Mouse (Mus musculus) layer of hippocampus, postnatal 10 days (tissue): ENCODE measurements around the gene Armh3. TPM values are rescaled to one million over a fixed set of nuclear protein-coding genes. Genes with fewer than 3 reads are reported as not detected.
A peak's percentile ranks its signal among the peaks of the same experiment; 100 is the strongest.

Source experiments
- DNase-seq, 2 experiments: peaks; one replicate each; pipeline ENCODE4 v3.0.0; 2021; ENCODE audit warnings: low spot score in 2 of 2
- total RNA-seq, 2 experiments: library from RNA; stranded (reverse); gene quantifications; 2 replicates each; pipeline ENCODE4 v1.2.3; 2021

Armh3 gene
- total RNA-seq, 2 experiments from 2014 or later: 21.5 to 26.0 TPM

DNA sequence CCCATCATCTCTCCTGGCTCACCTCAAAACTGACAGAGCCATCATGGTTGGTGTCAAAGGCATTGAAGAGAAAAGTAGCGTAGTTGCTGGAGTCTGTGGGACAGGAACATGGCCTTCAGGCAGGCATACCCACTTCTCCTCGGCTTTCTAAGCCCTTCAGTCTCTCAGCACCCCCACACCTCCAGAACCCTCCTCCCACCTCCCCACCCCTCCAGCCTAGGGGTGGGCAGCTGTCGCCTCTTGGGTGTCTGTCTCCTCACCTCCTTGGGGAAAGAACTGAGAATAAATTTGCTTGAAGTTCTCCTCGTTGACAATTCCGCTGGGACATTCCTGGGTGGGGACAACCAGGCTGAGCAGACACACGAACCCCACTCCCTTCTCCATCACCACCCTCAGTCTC, 203.6 kb downstream of the Armh3 start:
- DNase-seq: no peak

GRCm38 (mm10) chr19:45792404-45792803, 205.9 kb downstream of the Armh3 start:
- DNase-seq: no peak

DNA sequence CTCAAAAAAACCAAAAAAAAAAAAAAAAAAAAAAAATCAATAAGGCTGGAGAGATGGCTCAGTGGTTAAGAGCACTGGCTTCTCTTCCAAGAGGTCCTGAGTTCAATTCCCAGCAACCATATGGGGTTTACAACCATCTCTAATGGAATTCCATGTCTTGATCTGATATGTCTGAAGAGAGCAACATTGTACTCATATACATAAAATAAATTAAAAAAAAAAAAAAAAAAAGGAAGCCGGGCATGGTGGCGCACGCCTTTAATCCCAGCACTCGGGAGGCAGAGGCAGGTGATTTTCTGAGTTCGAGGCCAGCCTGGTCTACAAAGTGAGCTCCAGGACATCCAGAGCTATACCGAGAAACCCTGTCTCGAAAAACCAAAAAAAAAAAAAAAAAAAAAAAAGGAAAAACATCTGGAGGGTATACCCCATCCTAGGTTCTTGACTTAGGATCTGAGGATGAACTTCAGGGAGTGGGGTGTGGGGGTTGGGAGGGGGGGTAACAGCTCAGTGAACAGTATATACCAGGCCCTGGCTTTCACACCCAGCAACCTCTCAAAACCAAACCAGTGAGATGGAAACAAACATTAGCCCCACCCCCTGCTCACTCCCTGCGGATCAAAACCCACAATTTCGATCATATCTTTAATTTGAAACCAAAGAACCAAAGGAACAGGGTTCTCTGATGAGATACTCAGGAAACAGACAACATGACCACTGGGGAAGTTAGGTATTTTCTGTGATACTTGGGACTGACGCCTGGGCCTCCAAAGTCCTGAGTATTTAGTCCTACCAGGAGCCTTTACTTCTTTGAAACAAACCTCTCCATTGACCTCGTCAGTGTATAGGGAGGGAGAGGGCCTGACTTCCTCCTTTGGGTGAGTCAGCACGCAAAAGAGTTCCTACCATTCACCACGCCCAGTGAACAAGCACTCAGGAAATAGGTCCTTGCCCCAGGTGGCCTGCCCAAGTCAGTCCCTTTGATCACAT, 208.1 kb downstream of the Armh3 start:
- no peak for DNase-seq

- DNase-seq: no peak
Observed at GRCm38 (mm10) chr19:45789365-45789764, 208.9 kb downstream of the Armh3 start.

DNA sequence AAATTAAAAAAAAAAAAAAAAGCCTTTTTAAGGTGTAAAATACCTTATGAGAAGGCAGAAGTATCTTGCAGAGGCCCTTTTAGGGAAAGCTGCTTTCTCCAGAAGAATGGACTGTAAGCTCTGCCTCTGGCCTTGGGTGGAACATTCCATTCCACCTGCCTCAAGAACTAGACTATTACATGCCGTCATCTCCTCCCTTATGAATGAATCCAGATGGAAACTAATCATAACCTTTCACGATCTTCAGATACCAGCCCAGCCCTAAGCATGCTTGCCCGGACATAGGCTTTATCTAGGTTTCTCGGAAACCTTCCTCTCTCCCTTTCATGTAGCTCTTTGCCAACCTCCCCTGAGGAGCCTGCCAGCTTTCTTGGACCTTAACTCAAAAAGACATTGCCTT, 210.0 kb downstream of the Armh3 start:
- no peak for DNase-seq

- no peak for DNase-seq
Observed at GRCm38 (mm10) chr19:45787450-45787849, 210.8 kb downstream of the Armh3 start.

DNA sequence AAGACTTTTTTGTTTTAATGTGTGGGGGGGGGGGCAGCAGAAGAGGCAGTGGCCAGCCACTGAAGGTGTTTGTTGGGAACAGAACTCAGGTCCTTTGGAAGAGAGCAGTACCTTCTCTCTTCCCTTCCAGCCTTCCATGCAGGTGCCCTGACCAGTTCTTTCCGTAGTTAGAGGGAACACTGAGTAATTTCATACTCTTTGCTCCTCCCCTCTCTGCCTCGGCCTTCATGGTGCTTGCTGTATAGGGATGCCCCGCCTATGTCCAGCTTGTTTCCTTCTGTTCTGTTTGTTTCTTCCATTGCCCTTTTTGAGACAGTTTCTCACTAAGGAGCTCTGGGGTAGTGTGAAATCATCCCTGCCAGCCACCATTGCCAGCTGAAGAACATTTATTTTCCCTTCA, 212.8 kb downstream of the Armh3 start:
- no peak for DNase-seq

GRCm38 (mm10) chr19:45783933-45784576, 214.2 kb downstream of the Armh3 start:
- no peak for DNase-seq

DNA sequence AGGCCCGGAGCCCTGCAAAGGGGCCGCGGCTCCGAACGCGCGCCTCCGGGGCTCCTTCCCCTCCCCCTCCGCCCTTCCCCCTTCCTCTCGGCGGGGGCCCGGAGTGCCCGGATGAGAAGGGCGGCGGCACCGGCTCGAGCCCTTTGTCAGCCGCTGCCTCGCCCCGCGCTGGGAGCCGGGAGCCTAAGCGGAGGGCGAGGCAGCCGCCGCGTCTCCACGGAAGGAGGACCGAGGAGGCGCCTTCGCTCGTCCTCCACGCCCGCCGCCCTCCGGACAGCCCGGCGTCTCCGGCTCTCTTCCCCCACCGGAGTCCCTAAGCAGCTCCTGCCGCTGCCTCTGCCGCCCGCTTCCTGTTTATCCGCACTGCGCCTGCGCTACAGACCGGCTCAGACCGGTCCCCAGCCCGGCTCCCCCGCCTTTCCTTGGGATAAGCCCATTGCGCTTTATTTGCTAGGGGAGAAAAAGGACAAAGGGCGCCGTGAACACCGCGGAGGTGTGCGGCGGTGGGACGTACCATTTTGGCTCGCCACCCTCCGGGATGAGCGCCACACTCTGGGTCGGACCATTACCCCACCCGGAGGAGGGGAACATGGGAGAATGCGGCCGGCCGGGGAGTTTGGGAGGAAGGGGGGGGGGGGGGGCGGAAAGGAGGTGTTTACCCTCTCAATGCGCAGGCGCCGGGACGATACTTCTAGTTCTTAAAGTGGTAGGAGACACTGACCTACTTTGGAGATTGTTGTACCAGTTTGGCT, 214.9 kb downstream of the Armh3 start, which contains the start of gene Mgea5:
Gene Mgea5 (minus strand): TSS at position 657 of the 752 bp plus-strand sequence.
- peak; percentile 97 to 99 for DNase-seq

GRCm38 (mm10) chr19:45782315-45783001, 215.8 kb downstream of the Armh3 start:
- DNase-seq: peak; percentile 64 to 69

- DNase-seq: no peak
Observed at GRCm38 (mm10) chr19:45781676-45782075, 216.6 kb downstream of the Armh3 start.

DNA sequence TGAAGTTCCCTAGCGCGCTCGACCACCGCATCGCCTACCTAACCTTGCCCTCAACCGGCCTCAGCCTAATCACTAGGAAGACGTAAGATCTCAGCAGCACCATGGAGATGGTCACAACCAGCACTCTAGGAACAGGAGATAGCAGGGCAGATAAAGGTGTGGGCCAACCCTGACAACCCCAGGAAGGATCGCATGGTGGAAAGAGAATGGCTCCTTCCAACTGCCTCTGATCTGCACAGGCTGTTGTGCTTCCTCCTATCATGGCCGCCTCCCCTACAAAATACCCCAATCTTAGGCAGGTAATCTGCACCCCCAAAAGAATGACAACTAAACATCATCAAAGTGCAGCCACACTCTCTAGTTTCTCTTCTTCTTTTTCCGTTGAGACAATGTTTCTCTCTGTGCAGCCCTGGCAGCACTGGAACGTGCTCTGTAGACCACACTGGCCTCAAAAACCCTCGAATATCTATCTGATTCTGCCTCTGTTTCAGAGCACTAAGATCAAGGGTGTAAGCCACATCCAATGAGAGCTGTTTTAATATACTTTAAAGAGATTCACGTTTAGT, 217.9 kb downstream of the Armh3 start:
- DNase-seq: no peak

DNA sequence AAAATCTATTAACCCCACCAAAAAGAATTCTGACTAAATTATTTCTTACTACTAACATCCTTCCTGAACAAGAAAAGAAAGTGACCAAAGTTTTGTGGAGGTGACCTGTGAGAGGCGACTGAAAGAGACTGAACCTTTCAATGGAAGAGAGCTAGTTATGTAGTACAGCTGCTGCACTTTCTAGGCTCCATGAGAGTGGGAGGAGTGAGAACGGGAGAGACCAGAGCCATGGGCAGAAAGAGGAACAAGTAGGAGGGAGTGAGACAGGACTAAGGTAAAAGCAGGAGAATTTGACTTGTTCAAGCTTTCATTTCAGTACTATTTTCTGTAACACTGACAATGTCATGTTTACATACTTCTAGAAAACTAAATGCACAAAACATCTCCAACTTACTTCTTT, 222.8 kb downstream of the Armh3 start:
- no peak for DNase-seq

DNA sequence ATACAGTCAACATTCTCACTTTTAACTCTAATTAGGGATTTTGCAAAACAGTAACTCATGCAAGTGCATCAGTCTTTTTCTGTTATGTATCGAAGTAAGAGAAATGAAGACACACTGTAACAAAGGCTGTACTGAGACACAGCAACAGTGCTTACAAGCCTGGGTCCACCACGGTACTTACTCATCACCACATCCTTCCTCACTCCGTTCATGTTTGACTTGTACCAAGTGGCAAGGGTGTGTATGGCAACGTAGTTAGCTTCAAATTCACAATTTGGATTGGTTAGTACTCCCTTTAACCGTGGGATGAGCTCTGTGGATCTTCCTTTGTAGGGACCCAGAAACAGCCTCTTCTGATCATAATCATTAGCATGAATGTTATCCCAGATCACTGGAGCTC, 226.8 kb downstream of the Armh3 start:
- DNase-seq: no peak

Other genes starting within 250 kb of the Armh3 start
- 10 to 100 TPM; 16.7 to 18.1 TPM for gene Npm3, start 248.9 kb downstream of the Armh3 start, total RNA-seq
- 100 to 1,000 TPM; 134 to 157 TPM for gene Mgea5, start 214.7 kb downstream of the Armh3 start, total RNA-seq
- 100 to 1,000 TPM; 133 to 134 TPM for gene Kcnip2, start 182.4 kb downstream of the Armh3 start, total RNA-seq
- 1 to 10 TPM; 4.6 to 4.7 TPM for gene Hps6, start 5.0 kb upstream of the Armh3 start, total RNA-seq
- 10 to 100 TPM; 34.7 to 36.2 TPM for gene Pprc1, start 46.4 kb upstream of the Armh3 start, total RNA-seq
- 100 to 1,000 TPM; 104 to 113 TPM for gene Ldb1, start 46.7 kb upstream of the Armh3 start, total RNA-seq
- gene Nolc1, start 77.4 kb upstream of the Armh3 start, total RNA-seq: 10 to 100 TPM; 41.2 to 45.6 TPM
- gene Elovl3, start 133.4 kb upstream of the Armh3 start, total RNA-seq: not detected
- not detected for gene Pitx3, start 149.8 kb upstream of the Armh3 start, total RNA-seq
- 10 to 100 TPM; 81.1 to 98.1 TPM for gene Gbf1, start 154.0 kb upstream of the Armh3 start, total RNA-seq